Mouse (Mus musculus) heart, adult 2 months (tissue): ENCODE results near the gene Mmp23.

Experiments
- CTCF ChIP-seq: fragments of 200-600 bp; IDR thresholded peaks from 2 replicates; pipeline ENCODE4 v1.8.1; 2022; ENCODE audit warnings: antibody characterized with exemption, mild to moderate bottlenecking, moderate library complexity
- POLR2A ChIP-seq: fragments of 200-500 bp; IDR thresholded peaks from 2 replicates; pipeline ENCODE4 v1.6.1; 2011; ENCODE audit warnings: mild to moderate bottlenecking, low read depth, low read length, control low read depth; ENCODE audit not compliant: insufficient read depth

GRCm38 (mm10) chr4:155658961-155659360 lies 5.8 kb upstream of the Mmp23 start:
- TF ChIP-seq CTCF (no peak), POLR2A (no peak)
